Mouse (Mus musculus) common myeloid progenitor, adult 5-6 weeks (primary cell): Measurements from ENCODE around the gene Eif4g1. TPM values are rescaled to one million over a fixed set of nuclear protein-coding genes. Genes with fewer than 3 reads are reported as not detected.

Experiments
- ATAC-seq: replicated peaks from 2 replicates; pipeline ENCODE4 v1.8.0; 2016; ENCODE audit warnings: low read depth, mild to moderate bottlenecking, moderate TSS enrichment, inconsistent platforms; ENCODE audit not compliant: poor library complexity, severe bottlenecking
- total RNA-seq: library from RNA; stranded (forward); fragments of 200-1000, 187-1606 nt; gene quantifications from 2 replicates; pipeline ENCODE4 v1.2.3, GENCODE M21; 2017

The Eif4g1 gene
- total RNA-seq, 1 experiment from 2014 or later: 334 TPM

DNA sequence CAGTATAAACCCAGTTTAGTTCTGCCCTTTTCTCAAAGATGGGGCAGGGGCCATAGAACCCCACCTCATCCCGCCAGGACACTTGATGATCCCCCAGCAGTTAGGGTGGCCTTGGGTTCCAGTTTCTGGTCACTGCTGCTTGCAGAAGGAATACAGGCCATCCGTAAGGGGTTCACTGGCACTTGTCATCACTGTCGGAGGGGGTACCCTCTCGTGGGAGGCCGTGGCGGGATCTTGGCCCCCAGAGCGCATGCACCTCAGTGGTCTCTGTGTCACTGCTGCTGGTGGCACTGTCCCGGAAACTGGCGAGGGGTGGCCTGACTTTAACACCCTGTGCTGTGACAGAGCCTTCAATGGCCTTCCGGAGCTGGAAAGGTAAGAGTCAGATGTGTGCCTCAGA, 35.0 kb downstream of the Eif4g1 start:
- no peak for ATAC-seq

DNA sequence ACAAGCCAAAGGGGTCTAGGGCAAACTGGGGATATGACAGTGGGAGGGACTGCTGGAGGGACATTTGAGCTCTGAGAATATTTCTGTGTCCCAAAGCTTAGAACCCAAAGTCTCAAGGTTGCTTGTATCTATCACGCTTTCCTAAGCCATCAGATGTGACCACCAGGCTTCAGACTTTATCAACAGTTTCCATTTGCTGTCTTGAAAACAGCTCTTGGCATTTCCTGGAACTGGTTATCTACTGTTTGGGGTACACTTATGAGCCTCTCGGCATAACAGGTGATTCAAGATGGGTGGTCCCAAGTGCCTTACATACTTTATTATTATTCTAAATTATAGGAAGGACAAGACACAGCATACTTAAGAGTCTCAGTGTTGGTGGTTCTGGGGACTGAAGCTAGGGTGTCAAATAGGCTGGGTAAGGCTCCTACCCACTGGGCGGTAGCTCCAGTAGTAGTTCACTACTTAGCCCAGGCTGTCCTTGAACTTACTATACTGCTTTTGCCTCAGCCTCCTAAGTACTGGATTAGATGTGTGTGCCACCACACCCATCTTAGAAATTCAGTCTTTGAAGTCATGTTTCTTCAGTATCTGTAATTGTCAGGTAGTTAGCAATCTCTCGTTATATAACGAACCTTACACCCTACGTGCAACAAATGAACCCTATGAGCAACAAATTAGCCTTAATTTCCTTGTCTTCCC, 35.7 kb downstream of the Eif4g1 start:
- no peak for ATAC-seq

DNA sequence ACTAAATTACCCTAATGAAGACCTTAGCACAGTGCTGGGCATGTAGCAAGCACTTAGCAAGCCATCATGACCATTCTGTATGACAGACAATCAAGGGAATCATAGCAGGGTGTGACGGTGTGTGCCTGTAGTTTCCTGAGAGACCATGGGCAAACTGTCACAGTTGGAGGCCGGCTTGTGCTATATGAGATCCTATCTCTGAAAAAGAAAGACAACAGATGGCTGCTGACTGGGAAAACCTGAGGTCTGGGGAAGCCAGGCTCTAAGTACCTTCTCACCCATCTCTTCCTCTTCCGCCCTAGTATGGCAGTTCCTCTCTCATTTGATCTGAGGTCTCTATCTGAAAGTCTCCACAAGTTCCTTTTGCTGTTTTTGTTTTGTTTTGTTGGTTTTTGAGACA, 37.7 kb downstream of the Eif4g1 start:
- ATAC-seq: 0 out of 2 replicates have a peak, but pooled peaks have one; percentile 4

DNA sequence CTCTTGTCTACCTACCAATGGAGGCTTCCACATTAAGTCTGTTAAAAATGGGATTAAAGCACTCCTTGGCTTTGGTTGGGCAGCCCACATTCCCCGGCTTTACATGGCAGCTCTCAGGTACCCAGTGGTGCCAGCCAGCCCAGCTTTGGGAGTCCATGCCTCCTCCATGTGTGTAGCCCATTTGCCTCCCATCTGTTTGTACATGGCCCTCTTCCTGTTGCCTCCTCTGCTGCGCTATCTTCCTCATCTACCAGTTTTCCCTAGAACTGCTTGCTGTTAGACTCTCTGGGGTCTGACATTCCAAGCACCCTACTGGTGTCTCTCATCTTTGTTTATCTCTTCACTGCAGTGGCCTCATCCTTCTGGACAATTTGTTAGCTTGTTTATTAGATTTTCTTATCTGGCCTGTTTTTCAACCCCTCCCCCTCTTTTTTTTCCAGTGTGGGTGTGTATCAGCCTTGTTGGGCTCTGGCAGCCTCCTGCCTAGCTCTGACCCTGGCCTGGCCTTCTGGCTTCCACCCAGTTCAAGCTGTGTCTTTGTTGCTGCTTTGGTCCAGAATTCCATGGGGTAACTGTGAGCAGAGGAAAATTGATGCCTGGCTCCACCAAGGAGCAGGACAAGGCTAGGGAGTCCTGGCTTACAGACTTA, 38.4 kb downstream of the Eif4g1 start:
- no peak for ATAC-seq

DNA sequence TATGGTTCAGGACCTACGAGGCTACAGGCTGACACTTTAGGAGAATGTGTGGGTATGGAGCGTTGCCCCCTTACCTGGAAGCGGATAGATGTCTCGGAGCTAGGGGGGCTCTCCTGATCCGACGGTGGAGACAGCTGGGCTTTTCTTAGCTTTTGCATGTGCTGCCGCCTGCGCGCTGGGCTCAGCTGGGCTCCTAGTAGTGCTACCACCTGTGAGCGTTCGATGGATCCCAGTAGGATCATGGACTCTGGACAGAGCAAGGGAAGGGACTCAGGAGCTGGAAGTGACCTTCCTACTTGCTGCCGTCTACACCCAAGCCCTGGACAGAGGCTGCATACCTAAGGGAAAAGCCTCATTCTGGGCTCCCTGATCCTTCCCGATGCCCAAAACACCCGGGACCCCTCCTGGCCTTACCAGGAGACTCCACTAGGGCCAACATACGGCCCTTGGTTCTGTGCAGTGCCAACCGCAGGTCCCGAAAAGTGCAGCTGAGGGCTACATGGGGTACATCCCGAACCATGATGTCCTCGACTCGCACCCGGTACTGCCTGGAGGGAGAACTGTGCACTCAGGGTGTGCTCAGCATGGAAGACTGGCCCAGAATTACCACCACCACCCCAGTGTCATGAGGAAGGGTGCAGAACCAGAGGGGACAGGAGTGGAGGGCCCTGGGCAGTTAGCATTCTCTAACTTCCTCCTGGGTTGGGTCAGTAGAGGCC, 40.3 kb downstream of the Eif4g1 start:
- no peak for ATAC-seq

DNA sequence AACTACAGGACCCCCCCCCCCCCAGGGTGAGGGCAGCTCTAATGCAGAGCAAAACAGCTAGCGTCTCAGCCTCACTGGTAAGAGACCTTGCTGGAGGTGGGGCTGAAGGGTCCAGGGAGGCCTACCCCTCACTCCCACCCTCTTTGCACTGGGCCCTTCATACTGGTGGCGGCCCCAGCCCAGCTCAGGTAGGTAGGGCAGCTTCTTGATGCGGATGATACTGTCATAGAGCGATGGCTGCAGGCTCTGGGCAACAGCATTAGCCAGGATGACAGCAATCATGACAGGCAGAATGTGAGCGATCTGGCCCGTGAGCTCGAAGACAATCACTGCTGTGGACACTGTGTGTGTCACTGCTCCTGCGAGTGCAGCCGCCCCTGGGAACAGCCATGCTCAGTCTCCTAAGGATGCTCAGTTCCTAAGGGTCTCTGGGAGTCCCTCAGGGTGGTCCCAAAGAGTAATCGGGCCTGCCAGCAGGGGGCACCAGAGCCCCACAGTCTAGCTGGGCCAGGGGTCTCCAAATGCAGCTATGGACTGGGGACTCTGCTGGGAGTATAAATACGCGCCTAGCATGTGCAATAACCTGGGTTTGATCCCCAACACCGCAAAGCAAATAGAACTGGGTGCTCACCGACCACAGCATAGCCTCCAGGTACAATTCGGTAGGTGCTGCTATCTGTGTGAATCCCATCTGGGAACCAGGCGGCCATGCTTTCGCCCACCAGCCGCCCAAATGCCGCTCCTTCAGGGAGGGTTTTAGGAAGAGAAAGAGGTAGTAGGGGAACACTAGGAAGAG, 41.0 kb downstream of the Eif4g1 start:
- ATAC-seq: no peak

DNA sequence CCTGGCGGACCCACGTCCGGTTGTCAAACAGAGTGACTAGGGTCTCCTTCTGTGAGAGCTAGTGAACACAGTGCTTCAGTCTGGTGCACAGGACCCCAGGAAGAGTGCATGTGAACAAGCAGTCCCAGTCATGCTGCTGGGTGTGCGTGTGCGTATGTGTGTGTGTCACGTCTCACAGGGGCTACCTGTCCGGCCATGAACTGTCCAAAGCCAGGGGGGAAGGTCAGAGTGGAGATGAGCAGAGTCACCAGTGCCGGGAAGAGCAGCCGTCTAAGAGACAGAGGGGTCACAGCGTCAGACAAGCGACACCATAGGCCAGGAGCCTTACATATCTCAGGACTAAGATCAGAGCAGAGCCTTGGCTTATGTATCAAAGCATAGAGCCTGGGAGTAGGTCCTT, 42.3 kb downstream of the Eif4g1 start:
- no peak for ATAC-seq

DNA sequence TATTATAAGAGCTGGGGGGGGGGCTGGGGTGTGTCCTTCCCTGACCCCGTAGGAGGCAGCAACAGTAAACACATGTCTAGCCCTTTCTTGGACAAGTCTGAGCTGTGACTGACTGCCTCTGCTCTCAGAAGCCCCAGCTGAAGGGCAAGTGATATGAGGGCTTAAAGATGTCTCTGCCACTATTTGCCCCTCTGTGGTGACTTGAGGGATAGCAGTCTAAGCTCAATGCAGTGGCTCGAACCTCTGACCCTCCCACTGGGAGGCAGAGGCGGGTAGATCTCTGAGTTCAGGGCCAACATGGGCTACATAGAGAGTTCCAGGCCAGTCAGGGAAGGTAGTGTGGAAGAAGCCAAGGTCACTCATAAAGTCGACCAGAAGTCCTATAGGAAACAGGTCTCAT, 42.7 kb downstream of the Eif4g1 start:
- ATAC-seq: 0 out of 2 replicates have a peak, but pooled peaks have one; percentile 24

DNA sequence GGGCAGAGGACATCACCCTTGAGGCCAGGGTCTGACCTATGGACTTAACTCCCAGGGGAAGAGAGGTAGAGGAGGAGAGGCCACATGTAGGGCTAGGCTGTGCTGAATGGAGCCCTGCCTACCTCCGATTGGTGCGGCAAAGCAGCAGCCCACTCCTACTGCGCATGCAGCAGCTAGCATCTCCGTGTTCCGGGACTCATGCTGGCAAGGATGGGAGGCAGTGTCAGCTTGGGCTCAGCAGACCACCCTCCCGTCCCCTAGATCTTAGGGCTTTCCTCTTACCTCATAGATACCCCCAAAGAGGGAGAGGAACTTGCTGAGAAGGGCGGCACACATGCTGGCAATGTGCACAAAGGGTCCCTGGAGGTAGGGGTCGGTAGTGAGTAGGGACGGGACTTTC, 44.1 kb downstream of the Eif4g1 start:
- no peak for ATAC-seq

DNA sequence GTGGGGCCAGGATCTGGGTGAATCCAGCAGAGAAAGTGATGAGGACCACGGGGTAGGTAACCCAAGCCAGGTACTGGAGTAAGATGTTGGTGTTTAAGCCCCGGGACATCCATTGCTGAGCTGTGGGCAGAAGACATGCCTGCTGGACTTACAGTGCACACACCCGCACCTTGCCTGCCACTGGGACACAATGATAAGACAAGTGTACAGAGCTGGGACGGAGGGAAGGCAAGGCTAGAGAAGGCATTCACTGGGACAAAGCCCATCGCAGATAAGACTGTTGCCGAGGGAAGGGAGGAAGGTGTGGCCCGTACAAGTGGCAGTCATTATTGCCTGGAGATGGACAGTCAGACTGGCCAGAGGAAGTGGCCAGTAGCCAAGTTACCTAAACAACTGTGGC, 44.8 kb downstream of the Eif4g1 start:
- ATAC-seq: no peak

DNA sequence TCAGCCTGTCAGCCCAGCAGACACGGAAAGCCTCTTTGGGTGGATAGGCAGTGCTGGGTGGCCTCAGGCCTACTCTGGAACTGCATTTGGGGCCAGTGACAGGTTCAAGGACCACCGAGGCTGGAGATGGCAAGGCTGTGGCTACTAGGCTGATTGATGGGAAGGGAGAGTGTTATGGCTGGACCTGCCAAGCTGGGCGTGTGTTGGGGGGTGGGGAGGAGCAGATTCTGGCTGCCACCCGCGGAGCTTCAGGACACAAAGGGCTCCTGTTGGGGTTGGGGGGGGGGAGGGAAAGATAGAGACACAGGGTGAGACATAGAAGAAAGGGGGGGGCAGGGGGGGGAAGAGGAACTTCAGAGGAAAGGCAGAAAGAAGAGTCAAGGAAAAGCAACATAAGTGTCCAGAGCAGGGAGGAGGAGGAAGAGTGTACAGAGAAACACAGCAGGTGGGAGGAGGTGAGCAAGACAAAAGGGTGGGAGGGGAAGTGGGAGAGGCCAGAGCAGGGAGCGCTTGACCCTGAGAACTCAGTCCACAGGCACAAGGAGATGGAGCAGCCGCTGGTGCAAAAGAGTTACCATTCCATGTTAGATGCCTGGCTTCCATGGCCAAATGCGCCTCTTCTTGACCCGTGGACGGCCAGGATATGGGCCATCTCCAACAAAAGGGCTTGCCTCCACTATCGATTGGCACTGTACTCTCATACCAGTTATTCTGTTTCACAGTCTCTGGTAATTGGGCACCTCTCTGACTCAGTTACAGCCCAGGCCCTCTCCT, 46.4 kb downstream of the Eif4g1 start:
- ATAC-seq: no peak

DNA sequence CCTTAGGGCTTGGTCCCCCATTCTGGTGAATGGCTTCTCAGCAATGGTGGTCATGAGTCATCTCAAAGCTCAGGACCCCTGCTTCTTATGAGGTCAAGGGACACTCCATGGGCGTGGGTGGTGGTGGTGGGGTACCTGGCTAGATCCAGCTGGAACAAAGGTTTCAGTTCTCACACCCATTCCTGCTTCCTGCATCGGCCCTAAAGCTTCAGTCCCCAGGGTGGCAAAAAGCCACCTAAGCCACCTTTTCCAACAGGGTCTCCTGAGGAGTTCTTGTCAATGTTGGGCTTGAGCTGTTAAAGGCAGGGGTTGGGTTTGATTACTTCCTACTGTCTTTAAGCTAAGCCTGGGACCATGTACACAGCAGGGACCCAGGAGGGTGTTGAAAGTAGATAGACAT, 47.0 kb downstream of the Eif4g1 start:
- no peak for ATAC-seq

DNA sequence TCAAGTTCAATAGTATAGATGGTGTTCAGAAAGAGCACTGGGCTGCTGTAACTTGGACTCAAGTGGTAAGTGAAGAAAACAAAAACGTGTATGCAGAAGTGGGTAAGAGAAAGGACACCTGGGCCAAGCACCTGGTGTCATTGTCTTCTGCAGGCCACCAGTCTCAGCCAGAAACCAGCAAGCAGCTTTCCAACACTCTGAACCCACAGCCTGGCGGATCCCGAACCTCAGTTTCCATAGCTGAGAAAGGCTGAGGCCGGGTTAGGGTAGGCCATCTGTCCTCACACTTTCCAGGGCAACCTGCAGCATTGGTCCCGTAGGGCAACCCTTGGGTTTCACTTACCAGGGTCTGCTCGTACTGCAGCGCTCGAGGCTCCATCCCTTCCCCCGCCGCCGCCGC, 47.5 kb downstream of the Eif4g1 start:
- no peak for ATAC-seq

DNA sequence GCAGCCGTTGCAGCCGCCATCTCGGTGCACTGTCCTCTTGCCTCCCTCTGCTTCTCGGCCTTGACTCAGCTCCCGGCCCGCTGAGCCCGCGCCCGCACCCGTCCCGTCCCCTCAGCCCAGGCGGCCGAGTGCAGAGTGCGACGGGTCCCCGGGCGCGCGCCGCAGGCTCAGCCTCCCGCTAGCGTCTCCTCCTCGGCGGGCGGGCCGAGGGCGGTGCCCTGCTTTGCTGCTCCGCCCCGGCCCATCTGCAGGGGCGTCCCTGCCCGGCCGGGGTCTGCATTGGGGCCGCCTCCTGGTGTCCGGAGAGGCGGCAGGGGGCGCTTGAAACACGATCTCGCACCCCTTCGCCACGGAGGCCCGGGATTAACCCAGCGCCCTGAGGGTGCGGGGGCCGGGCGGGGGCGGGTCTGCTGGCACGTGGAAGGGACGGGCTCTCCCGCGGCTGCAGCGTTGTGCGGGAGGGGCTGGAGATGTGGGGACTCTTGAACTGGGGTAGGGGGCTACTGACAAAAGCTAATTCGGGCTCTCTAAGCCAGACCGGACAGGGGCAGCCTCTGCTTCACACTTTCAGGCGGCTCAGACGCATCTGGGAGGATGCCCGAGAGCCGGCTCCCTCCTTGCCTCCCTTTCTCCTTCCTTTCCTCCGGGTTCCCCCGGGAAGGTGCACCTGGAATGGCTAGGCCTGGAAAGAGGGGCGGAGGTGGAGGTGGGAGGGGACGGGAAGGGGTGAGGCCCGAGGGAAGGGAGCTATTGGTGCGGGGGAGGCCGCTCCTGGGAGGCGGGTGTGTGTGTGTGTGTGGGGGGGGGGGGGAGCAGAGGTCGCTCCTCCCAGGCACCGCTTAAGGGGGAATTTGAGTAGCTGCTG, 48.1 kb downstream of the Eif4g1 start:
- peak; percentile 10 for ATAC-seq

DNA sequence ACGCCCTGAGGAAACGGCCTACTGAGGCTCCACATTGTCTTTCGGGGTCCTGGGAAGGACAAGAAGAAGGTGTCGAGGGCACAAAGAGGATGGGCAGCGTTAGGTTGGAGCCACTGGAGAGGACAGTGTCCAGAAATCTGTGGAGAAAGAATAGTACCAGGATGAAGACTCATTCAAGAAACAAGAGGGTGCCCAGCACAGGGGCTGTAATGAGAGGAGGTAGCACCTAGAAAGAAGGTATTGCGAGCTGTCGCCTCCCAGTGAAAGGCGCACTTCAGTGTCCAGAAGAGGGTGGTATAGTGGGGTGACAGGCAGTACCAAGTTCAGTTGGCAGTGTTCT, 48.7 kb downstream of the Eif4g1 start:
- ATAC-seq: no peak

DNA sequence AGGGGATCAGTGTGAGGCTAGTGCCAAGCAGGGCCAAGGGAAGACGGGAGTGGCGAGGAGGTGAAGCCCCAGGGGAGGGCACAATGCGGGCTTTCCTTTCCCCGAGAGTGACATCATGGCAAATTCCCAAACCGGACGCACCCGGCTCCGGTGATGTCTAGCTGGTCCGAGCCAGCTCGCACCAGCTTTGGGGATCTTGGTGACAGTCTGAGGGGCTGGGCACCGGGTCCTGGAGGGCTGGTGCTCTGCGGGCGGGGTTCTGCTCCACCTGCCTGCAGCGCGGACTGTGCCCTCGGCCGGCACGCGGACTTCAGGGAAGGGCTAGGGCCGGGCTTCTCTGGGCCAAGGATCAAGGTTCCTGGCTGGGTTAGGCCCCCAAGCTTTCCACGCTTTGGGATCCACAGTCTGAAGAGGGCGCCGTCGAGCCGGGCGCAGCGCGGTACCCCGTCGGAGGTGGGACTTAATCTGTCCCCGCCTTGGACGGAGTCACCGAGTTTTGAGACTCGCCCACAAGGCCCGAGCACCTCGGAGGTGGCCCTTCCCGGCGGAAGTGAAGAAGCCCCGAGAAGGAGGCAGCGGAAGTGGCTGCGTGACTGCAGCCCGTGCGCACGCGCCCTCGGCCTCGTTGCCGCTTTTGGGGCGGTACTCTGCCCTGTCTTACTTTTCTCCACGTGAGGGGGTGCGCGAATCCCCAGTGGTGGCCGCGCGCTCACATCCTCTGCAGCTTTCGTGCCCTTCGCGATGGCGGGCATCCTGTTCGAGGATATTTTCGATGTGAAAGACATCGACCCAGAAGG, 49.3 kb downstream of the Eif4g1 start, which contains the start of the genes Polr2h and Clcn2:
Gene Polr2h, plus strand, starts transcription at position 485 of the 797 bp plus-strand sequence.
Gene Clcn2, minus strand, starts transcription at position 566 of the 797 bp plus-strand sequence.
- peak; percentile 90 for ATAC-seq

DNA sequence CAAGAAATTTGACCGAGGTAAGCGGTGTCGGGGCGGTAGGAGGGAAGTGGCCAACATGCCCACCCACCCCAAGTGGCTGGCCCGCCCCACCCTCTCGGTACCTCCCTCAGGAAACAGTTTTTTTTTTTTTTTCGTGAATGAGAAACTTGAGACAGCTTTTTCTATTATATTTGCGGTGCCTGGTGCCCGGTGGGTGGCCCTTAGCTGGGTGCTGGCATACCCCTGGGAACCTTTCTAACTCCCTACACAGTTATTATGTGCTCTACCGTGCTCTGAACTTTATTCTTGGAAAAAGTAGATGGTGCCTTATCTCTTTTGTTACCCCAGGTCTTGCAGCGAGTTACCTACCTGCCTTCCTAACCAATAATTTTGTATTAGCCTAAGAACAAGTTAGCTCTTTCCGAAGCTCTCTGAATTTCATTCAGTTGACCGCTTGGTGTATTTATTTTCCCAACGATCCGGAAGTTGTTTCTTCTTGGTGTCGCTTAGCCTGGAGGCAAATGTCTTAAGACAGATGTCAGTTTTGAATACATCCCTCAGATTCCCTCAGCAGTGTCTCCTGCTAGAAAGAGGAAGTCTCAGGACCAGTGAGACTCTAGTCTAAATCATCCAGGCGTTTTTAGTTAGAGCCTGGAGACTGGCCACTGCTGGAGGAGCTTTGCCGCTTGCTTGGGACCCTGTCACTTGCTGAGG, 50.0 kb downstream of the Eif4g1 start:
- ATAC-seq: peak; percentile 15; the same call in 1 of the 2 replicates
